ENCODE assay signal across 9 mouse cellular contexts in the genomic region with DNA sequence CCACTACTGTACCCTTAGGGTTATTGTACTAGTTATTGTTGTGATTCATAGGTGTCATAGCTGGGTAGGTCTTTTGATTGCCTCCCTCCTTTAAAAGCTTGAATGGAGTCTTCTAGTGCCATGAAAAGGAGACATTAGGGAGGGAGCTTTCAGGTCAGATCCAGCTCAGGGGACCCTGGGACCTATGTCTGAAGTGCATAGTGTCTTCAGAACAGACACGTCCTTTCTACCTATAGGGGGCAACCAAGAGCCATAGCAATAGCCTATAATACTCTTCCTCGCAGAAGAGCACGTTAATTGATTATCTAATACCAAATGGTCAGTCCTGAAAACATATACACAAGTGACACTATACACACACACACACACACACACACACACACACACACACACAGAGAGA.
DNase-seq lines count a peak whose midpoint lies in the region; ATAC-seq lines count a peak whose summit lies in the region.
"Had no signal": no experiment of that assay in that cellular context is flagged by ENCODE, and none has a peak within 500 bp of the region (broad histone marks: within the 10 kb centered on the region; RNA-seq: fewer than 3 reads in every experiment).

No protein-coding gene starts in this region.

- 18% methylated on average over 3 of the region's 3 CpGs for WGBS in forebrain, embryonic 13.5 days
- WGBS in forebrain, embryonic 15.5 days: 23% methylated on average over 3 of the region's 3 CpGs
- WGBS in midbrain, embryonic 14.5 days: 11% methylated on average over 3 of the region's 3 CpGs
- 19% methylated on average over 3 of the region's 3 CpGs for WGBS in midbrain, embryonic 15.5 days
- 13% methylated on average over 3 of the region's 3 CpGs for WGBS in embryonic facial prominence, embryonic 14.5 days
- 19% methylated on average over 3 of the region's 3 CpGs for WGBS in midbrain, embryonic 16.5 days

- 0 out of 2 replicates have a peak, but pooled peaks have one; percentile 38 for ATAC-seq in forebrain, embryonic 13.5 days
- no peak for ATAC-seq in forebrain, embryonic 15.5 days (replicated peaks)
- ATAC-seq in midbrain, embryonic 14.5 days (ENCODE audit: low FRiP score, low TSS enrichment): no peak
- no peak for ATAC-seq in midbrain, embryonic 15.5 days (replicated peaks)
- no peak for ATAC-seq in embryonic facial prominence, embryonic 14.5 days (ENCODE audit: low read depth)
- no peak for ATAC-seq in midbrain, embryonic 16.5 days

- no peak overlapping the region for H3K4me2 ChIP-seq in forebrain, embryonic 13.5 days
- H3K4me2 ChIP-seq in forebrain, embryonic 15.5 days (replicated peaks): no peak overlapping the region
- no peak overlapping the region for H3K4me2 ChIP-seq in midbrain, embryonic 14.5 days (ENCODE audit: low read length)
- H3K4me2 ChIP-seq in midbrain, embryonic 15.5 days: no peak overlapping the region
- H3K4me2 ChIP-seq in embryonic facial prominence, embryonic 14.5 days (ENCODE audit: low read depth, low read length): no peak overlapping the region
- H3K4me2 ChIP-seq in midbrain, embryonic 16.5 days (ENCODE audit: low read length): no peak overlapping the region
- H3K4me2 ChIP-seq: heart, embryonic 15.5 days had no signal

- no peaks in the 10 kb centered on the region for H3K36me3 ChIP-seq in forebrain, embryonic 13.5 days (ENCODE audit: poor library complexity, severe bottlenecking)
- H3K36me3 ChIP-seq in forebrain, embryonic 15.5 days: no peaks in the 10 kb centered on the region
- no peaks in the 10 kb centered on the region for H3K36me3 ChIP-seq in midbrain, embryonic 14.5 days (ENCODE audit: control insufficient read depth, insufficient read depth, low read length)
- no peaks in the 10 kb centered on the region for H3K36me3 ChIP-seq in midbrain, embryonic 15.5 days (replicated peaks)
- H3K36me3 ChIP-seq in embryonic facial prominence, embryonic 14.5 days (ENCODE audit: control insufficient read depth, insufficient read depth, low read length): no peaks in the 10 kb centered on the region
- H3K36me3 ChIP-seq in midbrain, embryonic 16.5 days (ENCODE audit: control insufficient read depth, insufficient read depth, low read length): no peaks in the 10 kb centered on the region
- H3K36me3 ChIP-seq: heart, embryonic 15.5 days had no signal

- H3K4me3 ChIP-seq in forebrain, embryonic 13.5 days: no peak overlapping the region
- H3K4me3 ChIP-seq in forebrain, embryonic 15.5 days: no peak overlapping the region
- no peak overlapping the region for H3K4me3 ChIP-seq in midbrain, embryonic 14.5 days (replicated peaks; ENCODE audit: low read depth, low read length)
- H3K4me3 ChIP-seq in midbrain, embryonic 15.5 days: no peak overlapping the region
- H3K4me3 ChIP-seq in embryonic facial prominence, embryonic 14.5 days (ENCODE audit: low read depth, low read length): no peak overlapping the region
- H3K4me3 ChIP-seq in midbrain, embryonic 16.5 days (ENCODE audit: low read depth, low read length): no peak overlapping the region
- H3K4me3 ChIP-seq: heart, embryonic 15.5 days had no signal

- H3K27me3 ChIP-seq in forebrain, embryonic 13.5 days: no peaks in the 10 kb centered on the region
- no peaks in the 10 kb centered on the region for H3K27me3 ChIP-seq in forebrain, embryonic 15.5 days
- no peaks in the 10 kb centered on the region for H3K27me3 ChIP-seq in midbrain, embryonic 14.5 days (ENCODE audit: control insufficient read depth, insufficient read depth, low read length)
- H3K27me3 ChIP-seq in midbrain, embryonic 15.5 days (replicated peaks): no peaks in the 10 kb centered on the region
- H3K27me3 ChIP-seq in embryonic facial prominence, embryonic 14.5 days (replicated peaks; ENCODE audit: control insufficient read depth, insufficient read depth, low read length): no peaks in the 10 kb centered on the region
- H3K27me3 ChIP-seq in midbrain, embryonic 16.5 days (ENCODE audit: control insufficient read depth, insufficient read depth, low read depth, low read length): no peaks in the 10 kb centered on the region
- H3K27me3 ChIP-seq: heart, embryonic 15.5 days had no signal

- H3K9ac ChIP-seq in forebrain, embryonic 13.5 days: no peak overlapping the region
- no peak overlapping the region for H3K9ac ChIP-seq in forebrain, embryonic 15.5 days (replicated peaks)
- no peak overlapping the region for H3K9ac ChIP-seq in midbrain, embryonic 14.5 days (replicated peaks; ENCODE audit: low read length)
- H3K9ac ChIP-seq in midbrain, embryonic 15.5 days: no peak overlapping the region
- no peak overlapping the region for H3K9ac ChIP-seq in embryonic facial prominence, embryonic 14.5 days (ENCODE audit: low read depth, low read length)
- H3K9ac ChIP-seq in midbrain, embryonic 16.5 days (ENCODE audit: low read depth, low read length): no peak overlapping the region
- H3K9ac ChIP-seq: heart, embryonic 15.5 days had no signal

- H3K27ac ChIP-seq in forebrain, embryonic 13.5 days: no peak overlapping the region
- no peak overlapping the region for H3K27ac ChIP-seq in forebrain, embryonic 15.5 days (replicated peaks)
- H3K27ac ChIP-seq in midbrain, embryonic 14.5 days (replicated peaks; ENCODE audit: low read depth, low read length): no peak overlapping the region
- no peak overlapping the region for H3K27ac ChIP-seq in midbrain, embryonic 15.5 days
- H3K27ac ChIP-seq in embryonic facial prominence, embryonic 14.5 days (replicated peaks; ENCODE audit: low read depth, low read length): no peak overlapping the region
- no peak overlapping the region for H3K27ac ChIP-seq in midbrain, embryonic 16.5 days (ENCODE audit: low read length)
- H3K27ac ChIP-seq: heart, embryonic 15.5 days had no signal

- no peaks in the 10 kb centered on the region for H3K9me3 ChIP-seq in forebrain, embryonic 13.5 days (replicated peaks)
- no peaks in the 10 kb centered on the region for H3K9me3 ChIP-seq in forebrain, embryonic 15.5 days
- H3K9me3 ChIP-seq in midbrain, embryonic 14.5 days (ENCODE audit: control insufficient read depth, low read length): no peaks in the 10 kb centered on the region
- no peaks in the 10 kb centered on the region for H3K9me3 ChIP-seq in midbrain, embryonic 15.5 days
- no peaks in the 10 kb centered on the region for H3K9me3 ChIP-seq in embryonic facial prominence, embryonic 14.5 days (ENCODE audit: control insufficient read depth, low read length)
- H3K9me3 ChIP-seq in midbrain, embryonic 16.5 days (replicated peaks; ENCODE audit: control insufficient read depth, low read length, poor library complexity, severe bottlenecking): no peaks in the 10 kb centered on the region
- H3K9me3 ChIP-seq: heart, embryonic 15.5 days had no signal

- peak; percentile 65 for DNase-seq in midbrain, embryonic 14.5 days
- peak; percentile 40 for DNase-seq in embryonic facial prominence, embryonic 14.5 days (ENCODE audit: low spot score)
- peak; percentile 70 for DNase-seq in retina, embryonic 14.5 days (ENCODE audit: low spot score)
- no peak for DNase-seq in right cerebral cortex, postnatal 10 days (ENCODE audit: low spot score in 2 of 2)

- no peaks in the 10 kb centered on the region; the same call in 1 of the 2 replicates for H3K4me1 ChIP-seq in forebrain, embryonic 13.5 days
- H3K4me1 ChIP-seq in forebrain, embryonic 15.5 days: no peaks in the 10 kb centered on the region
- H3K4me1 ChIP-seq in midbrain, embryonic 14.5 days (ENCODE audit: control insufficient read depth, insufficient read depth, low read length): no peaks in the 10 kb centered on the region
- no peaks in the 10 kb centered on the region for H3K4me1 ChIP-seq in midbrain, embryonic 15.5 days
- H3K4me1 ChIP-seq in embryonic facial prominence, embryonic 14.5 days (ENCODE audit: control insufficient read depth, insufficient read depth, low read length): no peaks in the 10 kb centered on the region
- H3K4me1 ChIP-seq in midbrain, embryonic 16.5 days (ENCODE audit: control insufficient read depth, insufficient read depth, low read length): no peaks in the 10 kb centered on the region
- H3K4me1 ChIP-seq: heart, embryonic 15.5 days had no signal

Comparison
In these comparisons a context has a peak if more than half of its experiments do, and no peak if none do; other contexts are left out.
1. DNase-seq: peak in midbrain, embryonic 14.5 days (single experiment), embryonic facial prominence, embryonic 14.5 days (single experiment) and retina, embryonic 14.5 days (single experiment); none in right cerebral cortex, postnatal 10 days (0 of 2).